Mouse (Mus musculus) mesoderm, embryonic 11.5 days (tissue): Measurements from ENCODE around the gene Trim31.

Experiments used
- DNase-seq: peaks from one replicate; pipeline ENCODE4 v3.0.0-alpha.2; 2012; ENCODE audit warnings: low read depth, low spot score

Trim31 gene

GRCm38 (mm10) chr17:36944121-36944775 lies 46.3 kb downstream of the Trim31 start:
- no peak for DNase-seq

GRCm38 (mm10) chr17:36947051-36947819 lies 49.3 kb downstream of the Trim31 start:
- peak; percentile 45 for DNase-seq

GRCm38 (mm10) chr17:36948286-36948685 lies 50.4 kb downstream of the Trim31 start:
- no peak for DNase-seq

- no peak for DNase-seq
Observed at GRCm38 (mm10) chr17:36949265-36949664, 51.3 kb downstream of the Trim31 start.

GRCm38 (mm10) chr17:36950981-36951947 lies 53.3 kb downstream of the Trim31 start, which contains the start of gene Ppp1r11:
TSS of gene Ppp1r11 (minus strand) at chr17:36951741.
- peak; percentile 99 for DNase-seq

- DNase-seq, result no peak
Observed at GRCm38 (mm10) chr17:36952631-36953030, 54.7 kb downstream of the Trim31 start.

GRCm38 (mm10) chr17:36953062-36953461 lies 55.1 kb downstream of the Trim31 start:
- DNase-seq, result no peak

- peak; percentile 98 for DNase-seq
Observed at GRCm38 (mm10) chr17:36957999-36958743, 60.3 kb downstream of the Trim31 start, which contains the start of the genes Znrd1 and Znrd1as. TSS of gene Znrd1 (minus strand) at chr17:36958559. TSS of gene Znrd1as (plus strand) at chr17:36958592.

- DNase-seq, result no peak
Observed at GRCm38 (mm10) chr17:36958884-36959283, 61.0 kb downstream of the Trim31 start.
